Mouse (Mus musculus) activated CD4-positive, CD25-positive, alpha-beta regulatory T cell, adult 9 weeks (primary cell): ENCODE measurements around the gene Tgfb2. TPM values are rescaled to one million over a fixed set of nuclear protein-coding genes. Genes with fewer than 3 reads are reported as not detected.

ENCODE experiments used
- polyA plus RNA-seq: library from polyadenylated mRNA; unstranded; fragments of 100-300 nt; shearing (Covaris generic); gene quantifications from one replicate; pipeline ENCODE4 v1.2.1, GENCODE M21; 2017

The Tgfb2 gene
- 0.38 TPM for polyA plus RNA-seq

DNA sequence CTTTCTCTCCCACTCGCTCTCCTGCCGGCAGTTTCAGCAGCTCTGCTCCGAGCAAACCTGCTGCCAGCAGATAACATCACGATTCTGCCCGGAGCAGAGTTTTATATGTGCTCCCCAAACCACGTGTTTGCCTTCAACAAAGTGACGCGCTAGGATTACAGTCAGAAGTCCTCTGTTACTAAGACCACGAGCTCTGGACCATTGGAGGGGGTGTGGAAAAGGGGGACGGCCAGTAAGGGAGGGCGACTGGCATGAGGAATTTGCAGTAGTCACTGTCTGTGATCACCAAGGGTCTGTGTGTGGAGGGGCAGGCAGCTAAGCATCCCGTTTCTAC, at the start of gene Tgfb2:
TSS of gene Tgfb2 (minus strand) at position 75 of the 334 bp plus-strand sequence.

DNA sequence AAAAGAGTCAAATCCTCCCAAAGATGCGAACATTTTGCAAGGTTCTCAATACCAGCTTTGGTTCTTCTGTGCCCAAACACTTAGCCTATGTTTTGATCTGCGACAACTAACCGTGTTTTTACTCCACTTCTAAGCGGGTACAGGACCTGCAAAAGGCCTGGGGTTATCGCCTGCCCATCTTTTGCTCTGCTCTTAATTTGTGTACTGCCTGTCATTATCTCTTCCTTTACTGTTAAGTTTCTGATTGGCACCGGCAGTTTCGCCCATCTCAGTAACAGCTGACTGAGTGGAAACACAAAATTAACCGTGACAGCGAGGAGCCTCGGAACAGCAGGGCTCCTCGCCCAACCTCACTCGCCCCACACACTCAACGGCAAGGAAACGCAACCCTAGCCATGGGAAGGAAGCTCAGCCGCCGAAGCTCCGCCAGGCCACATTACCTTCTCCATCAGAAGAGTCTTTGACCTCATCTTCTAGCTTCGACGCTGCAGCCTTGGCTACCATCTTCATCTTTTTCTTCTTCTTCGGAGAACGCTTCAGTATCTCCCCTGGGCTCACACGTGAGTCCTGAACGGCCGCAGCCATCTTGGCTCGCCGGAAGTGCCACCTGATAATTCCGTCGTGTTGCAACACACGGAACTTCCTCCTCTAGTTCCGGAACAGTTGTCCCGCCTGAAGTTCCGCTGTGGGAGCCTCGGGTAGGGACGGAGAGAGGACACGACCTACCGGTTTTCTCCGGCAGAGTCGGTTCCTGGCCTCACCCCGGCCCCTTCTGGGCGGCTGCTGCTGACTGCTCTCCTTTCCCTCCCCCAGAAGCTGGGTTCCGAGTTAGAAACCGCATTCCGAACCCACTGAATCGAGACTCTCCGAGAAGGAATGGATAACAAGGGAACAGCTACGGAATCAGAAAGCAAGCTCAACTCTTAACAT, 43.2 kb upstream of the Tgfb2 start, which contains the start of gene Rrp15:
TSS of gene Rrp15 (minus strand) at position 635 of the 930 bp plus-strand sequence.

Other genes with a start within 250 kb of the Tgfb2 start
- gene Rrp15, start 43.4 kb upstream of the Tgfb2 start, polyA plus RNA-seq, result 37.2 TPM